8 mouse cellular contexts compared by ENCODE assay signal in the genomic region with DNA sequence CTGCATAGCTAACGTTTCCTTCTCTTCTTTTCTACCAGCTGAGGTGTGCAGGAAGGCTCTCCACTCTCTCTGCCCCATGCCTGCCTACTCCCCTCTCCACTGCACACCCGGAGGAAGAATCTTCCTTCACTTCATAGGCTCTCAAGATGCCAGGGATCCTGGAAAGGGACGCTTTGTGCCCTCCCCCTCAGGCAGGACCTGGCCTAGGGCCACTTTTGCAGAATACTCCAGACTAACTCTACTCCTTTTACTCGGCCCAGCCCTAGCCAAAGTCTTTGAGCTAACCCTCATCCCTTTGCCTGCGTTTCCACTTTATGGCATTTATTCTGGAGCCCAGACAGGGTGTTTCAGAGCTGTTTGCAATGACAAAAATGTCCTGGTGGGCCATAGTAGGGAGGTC. TPM values are rescaled to one million over a fixed set of nuclear protein-coding genes. Genes with fewer than 3 reads are reported as not detected.
DNase-seq lines count a peak whose midpoint lies in the region; ATAC-seq and TF ChIP-seq lines count a peak whose summit lies in the region.

No protein-coding gene starts in this region.

- H3K27ac ChIP-seq in hindbrain, embryonic 12.5 days, result peak overlapping the region; percentile 92
- peak overlapping the region; percentile 64 for H3K27ac ChIP-seq in liver, embryonic 14.5 days

- TF ChIP-seq EP300 in liver, embryonic 14.5 days (IDR thresholded peaks at IDR 0.05; ENCODE audit: low read depth), result no peak

- peak; percentile 60 for DNase-seq in kidney, adult 9 months
- DNase-seq in kidney, adult 18-20 months, result no peak
- DNase-seq in cerebellum, postnatal 10 days, result peak; percentile 65 to 67
- DNase-seq in liver, embryonic 14.5 days (ENCODE audit: low read depth in 3 of 3, low spot score in 3 of 3), result no peak
- peak; percentile 77 for DNase-seq in testis, postnatal 10 days (ENCODE audit: low spot score)
- no peak for DNase-seq in thymus, postnatal 25 days
- no peak for DNase-seq in urinary bladder, postnatal 36 days (ENCODE audit: low spot score in 2 of 2)

- peaks cover 19% of the 10 kb centered on the region for H3K27me3 ChIP-seq in hindbrain, embryonic 12.5 days
- H3K27me3 ChIP-seq in liver, embryonic 14.5 days (ENCODE audit: control insufficient read depth, insufficient read depth, low read length), result peaks cover 19% of the 10 kb centered on the region

- H3K9me3 ChIP-seq in hindbrain, embryonic 12.5 days (replicated peaks), result no peaks in the 10 kb centered on the region
- H3K9me3 ChIP-seq in liver, embryonic 14.5 days (ENCODE audit: control insufficient read depth, low read length), result no peaks in the 10 kb centered on the region

- ATAC-seq in hindbrain, embryonic 12.5 days (ENCODE audit: low FRiP score), result peak; percentile 36
- ATAC-seq in liver, embryonic 14.5 days (ENCODE audit: insufficient read depth), result peak; percentile 21

- peak overlapping the region; percentile 98 for H3K4me2 ChIP-seq in hindbrain, embryonic 12.5 days (replicated peaks)
- peak overlapping the region; percentile 96 for H3K4me2 ChIP-seq in liver, embryonic 14.5 days (ENCODE audit: low read depth)

- WGBS in hindbrain, embryonic 12.5 days, result 14% methylated on average over 5 of the region's 5 CpGs
- 23% methylated on average over 5 of the region's 5 CpGs for WGBS in liver, embryonic 14.5 days (ENCODE audit: insufficient replicate concordance)

- TF ChIP-seq CTCF in liver, embryonic 14.5 days (IDR thresholded peaks at IDR 0.05; ENCODE audit: low read depth), result no peak

- H3K9ac ChIP-seq in hindbrain, embryonic 12.5 days, result peak overlapping the region; percentile 72
- H3K9ac ChIP-seq in liver, embryonic 14.5 days (replicated peaks), result peak overlapping the region; percentile 85

- H3K4me3 ChIP-seq in hindbrain, embryonic 12.5 days, result peak overlapping the region; percentile 84
- H3K4me3 ChIP-seq in liver, embryonic 14.5 days (ENCODE audit: insufficient read depth in 1 of 2, low read depth in 2 of 2, low read length in 2 of 2), result peak overlapping the region; percentile 91 to 96

- H3K4me1 ChIP-seq in hindbrain, embryonic 12.5 days, result peaks cover 29% of the 10 kb centered on the region
- peaks cover 8 to 12% of the 10 kb centered on the region in 2 experiments; a peak in 3 of 4 replicates for H3K4me1 ChIP-seq in liver, embryonic 14.5 days (replicated peaks; ENCODE audit: control insufficient read depth in 2 of 2, insufficient read depth in 2 of 2, low read length in 1 of 2)

- peaks cover 20% of the 10 kb centered on the region for H3K36me3 ChIP-seq in hindbrain, embryonic 12.5 days
- H3K36me3 ChIP-seq in liver, embryonic 14.5 days (replicated peaks; ENCODE audit: control insufficient read depth, insufficient read depth, low read depth), result no peaks in the 10 kb centered on the region

RNA-seq across cellular contexts. Expression of a gene that starts 0.5 kb away (rescaled TPM):
- 10.7 and 10.8 TPM in 2 replicates for polyA plus RNA-seq in hindbrain, embryonic 12.5 days (2016; fragmentation: Nextera tagmentation; extraction: Ambion mirVana)
- 19.3 and 32.7 TPM in 2 replicates for polyA plus RNA-seq in liver, embryonic 14.5 days (2012; rRNA removed)
- 3.3 and 4.4 TPM in 2 replicates for polyA plus RNA-seq in liver, embryonic 14.5 days (2014; fragmentation: Nextera tagmentation; extraction: Ambion mirVana)

RNA-seq across cellular contexts. Expression of a gene that starts 5.3 kb away (rescaled TPM):
- 1,558 and 1,759 TPM in 2 replicates for polyA plus RNA-seq in hindbrain, embryonic 12.5 days (2016; fragmentation: Nextera tagmentation; extraction: Ambion mirVana)
- 26.5 and 31.4 TPM in 2 replicates for polyA plus RNA-seq in liver, embryonic 14.5 days (2012; rRNA removed)
- polyA plus RNA-seq in liver, embryonic 14.5 days (2014; fragmentation: Nextera tagmentation; extraction: Ambion mirVana), result 26.1 and 28.0 TPM in 2 replicates

RNA-seq across cellular contexts. Expression of a gene that starts 35.6 kb away (rescaled TPM):
- polyA plus RNA-seq in hindbrain, embryonic 12.5 days (2016; fragmentation: Nextera tagmentation; extraction: Ambion mirVana), result 60.4 and 62.3 TPM in 2 replicates
- 5.5 and 9.8 TPM in 2 replicates for polyA plus RNA-seq in liver, embryonic 14.5 days (2012; rRNA removed)
- 15.2 and 15.5 TPM in 2 replicates for polyA plus RNA-seq in liver, embryonic 14.5 days (2014; fragmentation: Nextera tagmentation; extraction: Ambion mirVana)

RNA-seq across cellular contexts. Expression of a gene that starts 35.6 kb away (rescaled TPM):
- polyA plus RNA-seq in hindbrain, embryonic 12.5 days (2016; fragmentation: Nextera tagmentation; extraction: Ambion mirVana), result 49.9 and 54.0 TPM in 2 replicates
- 7.5 and 13.4 TPM in 2 replicates for polyA plus RNA-seq in liver, embryonic 14.5 days (2012; rRNA removed)
- 19.3 and 20.0 TPM in 2 replicates for polyA plus RNA-seq in liver, embryonic 14.5 days (2014; fragmentation: Nextera tagmentation; extraction: Ambion mirVana)

Comparison
In these comparisons a context has a peak if more than half of its experiments do, and no peak if none do; other contexts are left out.
1. DNase-seq: peak in kidney, adult 9 months (single experiment), cerebellum, postnatal 10 days (2 of 2) and testis, postnatal 10 days (single experiment); none in kidney, adult 18-20 months (single experiment), liver, embryonic 14.5 days (0 of 3), thymus, postnatal 25 days (single experiment) and urinary bladder, postnatal 36 days (0 of 2).
2. RNA of a gene that starts 5.3 kb away (polyA plus RNA-seq): 1,558 to 1,759 TPM in hindbrain, embryonic 12.5 days; 26.1 to 31.4 TPM in liver, embryonic 14.5 days; every median in the first group is over 10 times any median in the second.